Mouse (Mus musculus): Measurements from ENCODE around the gene Unc93a2. TPM values are rescaled to one million over a fixed set of nuclear protein-coding genes. Genes with fewer than 3 reads are reported as not detected.
"Not testable (repeated sequence)": the region's sequence is repeated elsewhere in the genome, so short reads cannot be mapped to it uniquely, and the experiment has no call there.

The Unc93a2 gene
- polyA plus RNA-seq, 1 experiment from 2014 or later: not detected

- H3K4me1 ChIP-seq (replicated peaks): not testable (repeated sequence)
These were observed 4.6 kb upstream of the Unc93a2 start for GRCm38 (mm10) chr17:7389898-7390297.

DNA sequence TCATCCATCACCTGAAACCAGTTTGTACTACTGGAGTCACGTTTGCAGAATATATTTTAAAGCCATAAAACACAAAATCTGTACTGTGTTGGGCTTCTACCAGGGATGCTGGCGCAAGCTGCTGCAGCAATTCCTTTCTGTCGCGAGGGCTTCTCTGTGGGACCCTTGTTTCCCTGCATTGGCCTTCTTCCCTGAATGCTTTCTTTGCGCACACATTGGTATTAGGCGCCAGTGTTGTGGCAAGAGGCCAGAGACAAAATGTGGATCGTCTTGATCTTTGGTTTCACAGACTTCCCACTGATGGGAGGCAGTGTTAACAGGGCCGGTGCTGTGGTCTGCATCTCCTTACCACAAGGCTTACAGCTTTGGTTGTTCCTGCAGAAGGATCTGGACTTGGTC is 3.7 kb upstream of the Unc93a2 start:
- H3K27ac ChIP-seq; H3K9me3 ChIP-seq; H3K27me3 ChIP-seq; H3K4me2 ChIP-seq; H3K4me3 ChIP-seq; H3K9ac ChIP-seq; H3K36me3 ChIP-seq; ATAC-seq (ENCODE audit: low FRiP score); H3K4me1 ChIP-seq (replicated peaks): not testable (repeated sequence)
- WGBS: 74% methylated on average over 8 of the region's 8 CpGs

More at GRCm38 (mm10) chr17:7389898-7390297, 4.6 kb upstream of the Unc93a2 start:
- ATAC-seq (ENCODE audit: low FRiP score); H3K36me3 ChIP-seq; H3K4me2 ChIP-seq; H3K4me3 ChIP-seq; H3K9ac ChIP-seq; H3K27me3 ChIP-seq; H3K27ac ChIP-seq; H3K9me3 ChIP-seq: not testable (repeated sequence)
- WGBS: 71% methylated on average over 7 of the region's 7 CpGs

GRCm38 (mm10) chr17:7388341-7388957 is 3.2 kb upstream of the Unc93a2 start:
- no CpG with 5 or more reads among the region's 2 CpGs for WGBS
- not testable (repeated sequence) for H3K9ac ChIP-seq; H3K4me2 ChIP-seq; H3K36me3 ChIP-seq; H3K4me3 ChIP-seq; H3K27ac ChIP-seq; H3K27me3 ChIP-seq; H3K4me1 ChIP-seq (replicated peaks); H3K9me3 ChIP-seq
- 0 out of 2 replicates have a peak, but pooled peaks have one; percentile 39 for ATAC-seq (ENCODE audit: low FRiP score)

DNA sequence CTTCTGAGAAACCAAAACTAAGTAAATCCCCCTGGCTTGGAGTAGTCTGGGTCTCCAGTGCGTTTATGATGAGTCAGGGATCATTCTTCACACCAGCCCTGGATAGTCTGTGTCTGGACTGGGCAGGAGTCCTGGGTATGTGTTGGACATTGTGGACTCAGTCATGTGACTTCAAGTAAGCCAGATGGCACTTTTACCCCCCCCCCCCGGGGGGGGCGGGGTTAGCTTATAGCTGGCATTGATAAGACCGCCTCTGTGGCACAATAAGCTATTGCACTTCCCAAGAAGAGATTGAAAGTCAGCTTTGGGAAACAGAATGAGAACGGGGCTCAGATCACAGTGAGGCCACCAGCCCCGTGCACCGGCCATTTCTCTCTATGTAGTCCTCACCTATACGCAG is 752 bp upstream of the Unc93a2 start:
- H3K4me1 ChIP-seq (replicated peaks); ATAC-seq (ENCODE audit: low FRiP score); H3K4me2 ChIP-seq; H3K9me3 ChIP-seq; H3K36me3 ChIP-seq; H3K27ac ChIP-seq; H3K4me3 ChIP-seq; H3K27me3 ChIP-seq; H3K9ac ChIP-seq: not testable (repeated sequence)
- 66% methylated on average over 8 of the region's 8 CpGs for WGBS

GRCm38 (mm10) chr17:7383167-7384143 is 1.8 kb downstream of the Unc93a2 start:
- not testable (repeated sequence) for H3K9me3 ChIP-seq; ATAC-seq (ENCODE audit: low FRiP score); H3K9ac ChIP-seq; H3K4me3 ChIP-seq; H3K27ac ChIP-seq; H3K27me3 ChIP-seq; H3K4me2 ChIP-seq; H3K36me3 ChIP-seq; H3K4me1 ChIP-seq (replicated peaks)
- 79% methylated on average over 12 of the region's 13 CpGs for WGBS

GRCm38 (mm10) chr17:7382711-7383110 is 2.6 kb downstream of the Unc93a2 start:
- not testable (repeated sequence) for H3K4me2 ChIP-seq

DNA sequence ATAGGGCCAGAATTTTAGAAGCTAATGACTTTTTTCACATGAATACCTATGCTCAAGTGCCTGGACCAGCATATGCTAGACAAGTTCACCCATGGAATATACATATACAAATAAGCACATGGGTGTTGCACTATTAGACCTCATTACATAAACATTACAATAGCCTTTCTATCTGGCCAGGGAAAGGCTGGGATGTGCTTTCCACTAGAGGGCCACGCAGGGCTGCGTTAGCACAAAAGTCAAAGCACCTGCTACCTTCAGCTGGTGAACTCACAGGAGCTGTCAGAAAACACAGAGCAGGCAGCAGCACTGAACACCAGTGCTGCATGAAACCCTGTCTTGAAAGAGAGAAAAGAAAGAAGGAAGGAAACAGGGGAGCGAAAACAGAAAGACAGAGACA is 7.4 kb downstream of the Unc93a2 start:
- ATAC-seq (ENCODE audit: low FRiP score); H3K9ac ChIP-seq; H3K27ac ChIP-seq; H3K9me3 ChIP-seq; H3K27me3 ChIP-seq; H3K36me3 ChIP-seq; H3K4me3 ChIP-seq; H3K4me2 ChIP-seq; H3K4me1 ChIP-seq (replicated peaks): not testable (repeated sequence)
- 46% methylated on average over 3 of the region's 3 CpGs for WGBS

More at GRCm38 (mm10) chr17:7382711-7383110, 2.6 kb downstream of the Unc93a2 start:
- H3K9me3 ChIP-seq; H3K9ac ChIP-seq; H3K36me3 ChIP-seq; H3K4me1 ChIP-seq (replicated peaks); ATAC-seq (ENCODE audit: low FRiP score); H3K27me3 ChIP-seq; H3K4me3 ChIP-seq; H3K27ac ChIP-seq: not testable (repeated sequence)
- 92% methylated on average over 1 of the region's 3 CpGs for WGBS

- not testable (repeated sequence) for H3K36me3 ChIP-seq; H3K4me2 ChIP-seq; H3K9ac ChIP-seq; H3K4me1 ChIP-seq (replicated peaks); H3K4me3 ChIP-seq; H3K9me3 ChIP-seq; H3K27ac ChIP-seq; H3K27me3 ChIP-seq
- WGBS: 100% methylated on average over 1 of the region's 3 CpGs
- ATAC-seq (ENCODE audit: low FRiP score): peak; percentile 67; the same call in 1 of the 2 replicates
These were observed 8.1 kb downstream of the Unc93a2 start for GRCm38 (mm10) chr17:7376951-7377700.

GRCm38 (mm10) chr17:7371879-7372278 is 13.4 kb downstream of the Unc93a2 start, which contains the start of gene Gm49630:
TSS of gene Gm49630 (minus strand) at chr17:7371979.
- not testable (repeated sequence) for H3K4me1 ChIP-seq (replicated peaks); H3K27me3 ChIP-seq; H3K9me3 ChIP-seq; H3K9ac ChIP-seq; H3K4me2 ChIP-seq; H3K27ac ChIP-seq; ATAC-seq (ENCODE audit: low FRiP score); H3K4me3 ChIP-seq; H3K36me3 ChIP-seq
- WGBS: no CpG with 5 or more reads among the region's 5 CpGs

DNA sequence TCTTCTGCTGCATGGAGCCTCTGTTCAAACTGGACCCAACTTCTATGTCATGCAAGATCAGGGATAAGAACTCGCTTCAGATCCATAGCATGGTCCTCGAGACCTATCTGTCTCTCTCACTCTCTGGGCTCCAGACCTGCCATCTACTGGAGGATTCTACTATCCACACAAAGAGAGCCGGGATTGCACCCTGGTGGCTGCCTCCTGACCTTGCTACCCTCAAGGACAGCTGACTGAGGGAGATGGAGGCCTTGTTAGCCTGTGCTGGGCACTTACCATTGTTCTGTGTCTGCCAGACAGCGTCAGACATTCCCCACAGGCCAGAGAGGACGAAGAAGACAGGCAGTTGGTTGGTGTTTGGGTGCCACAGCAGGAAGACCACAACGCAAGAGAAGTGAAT is 15.9 kb downstream of the Unc93a2 start:
- not testable (repeated sequence) for H3K36me3 ChIP-seq; H3K27ac ChIP-seq; H3K4me3 ChIP-seq; H3K9me3 ChIP-seq; ATAC-seq (ENCODE audit: low FRiP score); H3K27me3 ChIP-seq; H3K4me2 ChIP-seq; H3K4me1 ChIP-seq (replicated peaks); H3K9ac ChIP-seq
- WGBS: 63% methylated on average over 6 of the region's 6 CpGs

DNA sequence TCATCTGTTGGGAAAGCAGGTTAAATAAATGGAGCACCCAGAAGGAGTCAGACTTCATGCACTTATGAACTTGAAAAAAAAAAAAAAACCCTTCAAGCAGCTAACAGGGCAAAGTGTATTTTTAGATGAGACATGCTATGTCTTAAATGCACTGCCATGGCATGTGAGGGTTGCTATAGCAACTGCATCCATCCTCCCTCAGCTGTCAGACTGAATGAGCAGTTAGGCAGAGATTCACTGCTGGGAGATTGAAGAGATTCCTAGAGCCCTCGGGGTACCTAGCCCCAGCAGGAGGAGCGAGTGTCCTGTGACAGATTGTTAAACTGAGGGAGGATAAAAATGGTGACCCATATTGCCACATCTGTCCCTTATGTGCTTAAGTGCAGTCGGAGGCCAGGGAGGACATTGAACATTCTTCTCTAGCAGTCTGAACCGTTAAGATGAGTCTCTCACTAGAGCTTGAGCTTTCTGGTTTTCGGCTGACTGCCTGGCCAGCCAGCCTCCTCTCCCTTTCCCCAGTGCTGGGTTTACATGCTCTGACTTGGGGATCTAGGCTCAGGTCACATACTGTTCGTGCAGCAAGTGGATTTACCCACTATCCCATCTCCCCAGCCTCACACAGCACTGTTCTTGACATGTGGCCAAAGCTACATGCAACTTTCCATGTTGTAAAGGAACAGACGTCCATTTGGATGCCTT is 18.4 kb downstream of the Unc93a2 start:
- H3K9me3 ChIP-seq; H3K4me1 ChIP-seq (replicated peaks); H3K27ac ChIP-seq; H3K9ac ChIP-seq; H3K4me2 ChIP-seq; H3K27me3 ChIP-seq; H3K36me3 ChIP-seq; H3K4me3 ChIP-seq: not testable (repeated sequence)
- 30% methylated on average over 4 of the region's 7 CpGs for WGBS
- peak; percentile 84 for ATAC-seq (ENCODE audit: low FRiP score)

- H3K4me1 ChIP-seq (replicated peaks); H3K9ac ChIP-seq; H3K4me3 ChIP-seq; H3K9me3 ChIP-seq; H3K36me3 ChIP-seq; ATAC-seq (ENCODE audit: low FRiP score); H3K27me3 ChIP-seq; H3K4me2 ChIP-seq: not testable (repeated sequence)
- WGBS: no CpG with 5 or more reads among the region's 1 CpGs
- peak overlapping the region; percentile 55; the same call in 1 of the 2 replicates for H3K27ac ChIP-seq
These were observed 19.0 kb downstream of the Unc93a2 start for GRCm38 (mm10) chr17:7366265-7366664.
